Mouse (Mus musculus) gastrocnemius, postnatal 14 days (tissue): ENCODE results near the gene Gm20388. TPM values are rescaled to one million over a fixed set of nuclear protein-coding genes. Genes with fewer than 3 reads are reported as not detected.

Experiments used
- DNase-seq: peaks from one replicate; pipeline ENCODE4 v3.0.0; 2021; ENCODE audit warnings: mixed read lengths
- intact Hi-C: fragments of 180-260 bp; cut with DNase I; formaldehyde crosslinking; loops from one replicate; pipeline ENCODE4 v1.15.1; 2025; ENCODE audit warnings: low total_unique reads
- total RNA-seq, 2 experiments: library from RNA; stranded (reverse); gene quantifications; 2 replicates each; pipeline ENCODE4 v1.2.3; 2021

Gm20388 gene
- total RNA-seq, 2 experiments from 2014 or later = 5.6 to 6.0 TPM

GRCm38 (mm10) chr8:122435375-122435774 lies 2524.7 kb downstream of the Gm20388 start:
- DNase-seq = no peak
- intact Hi-C loops = loop anchor here (10.0 kb wide), 1 partner anchor 161 kb away; no protein-coding TSS in a partner anchor

GRCm38 (mm10) chr8:122436146-122436545 lies 2525.5 kb downstream of the Gm20388 start:
- DNase-seq = no peak
- intact Hi-C loops = loop anchor here (10.0 kb wide), 1 partner anchor 161 kb away; no protein-coding TSS in a partner anchor

- no peak for DNase-seq
- intact Hi-C loops = loop anchor here (10.0 kb wide), 1 partner anchor 162 kb away; no protein-coding TSS in a partner anchor
These were observed 2526.0 kb downstream of the Gm20388 start for GRCm38 (mm10) chr8:122436586-122437125.

GRCm38 (mm10) chr8:122437708-122438331 lies 2527.2 kb downstream of the Gm20388 start:
- intact Hi-C loops = loop anchor here (10.0 kb wide), 1 partner anchor 163 kb away; no protein-coding TSS in a partner anchor
- no peak for DNase-seq

GRCm38 (mm10) chr8:122439336-122439735 lies 2528.7 kb downstream of the Gm20388 start:
- intact Hi-C loops = loop anchor here (10.0 kb wide), 1 partner anchor 165 kb away; no protein-coding TSS in a partner anchor
- DNase-seq = no peak

- no peak for DNase-seq
- intact Hi-C loops = no loop called here
These were observed 2530.7 kb downstream of the Gm20388 start for GRCm38 (mm10) chr8:122441326-122441725.

- intact Hi-C loops = no loop called here
- no peak for DNase-seq
These were observed 2531.7 kb downstream of the Gm20388 start for GRCm38 (mm10) chr8:122442356-122442755.

- intact Hi-C loops = no loop called here
- no peak for DNase-seq
These were observed 2532.1 kb downstream of the Gm20388 start for GRCm38 (mm10) chr8:122442781-122443180.

- intact Hi-C loops = no loop called here
- peak; percentile 99 for DNase-seq
These were observed 2532.8 kb downstream of the Gm20388 start, which contains the start of gene Mvd for GRCm38 (mm10) chr8:122443262-122444006. Gene Mvd, minus strand, starts transcription at chr8:122443422.

GRCm38 (mm10) chr8:122444058-122444748 lies 2533.6 kb downstream of the Gm20388 start:
- intact Hi-C loops = no loop called here
- DNase-seq = peak; percentile 85

- no peak for DNase-seq
- intact Hi-C loops = no loop called here
These were observed 2534.6 kb downstream of the Gm20388 start for GRCm38 (mm10) chr8:122445203-122445602.

- intact Hi-C loops = no loop called here
- peak; percentile 23 for DNase-seq
These were observed 2540.6 kb downstream of the Gm20388 start for GRCm38 (mm10) chr8:122451161-122451703.

GRCm38 (mm10) chr8:122452154-122452553 lies 2541.5 kb downstream of the Gm20388 start:
- peak; percentile 18 for DNase-seq
- intact Hi-C loops = no loop called here

GRCm38 (mm10) chr8:122454409-122454808 lies 2543.8 kb downstream of the Gm20388 start:
- no peak for DNase-seq
- intact Hi-C loops = no loop called here

- intact Hi-C loops = no loop called here
- no peak for DNase-seq
These were observed 2546.5 kb downstream of the Gm20388 start for GRCm38 (mm10) chr8:122457171-122457570.

GRCm38 (mm10) chr8:122459218-122459900 lies 2548.7 kb downstream of the Gm20388 start:
- intact Hi-C loops = no loop called here
- DNase-seq = no peak

GRCm38 (mm10) chr8:122459990-122460389 lies 2549.3 kb downstream of the Gm20388 start:
- intact Hi-C loops = no loop called here
- no peak for DNase-seq

- intact Hi-C loops = no loop called here
These were observed 2550.2 kb downstream of the Gm20388 start, which contains the start of gene Snai3 for GRCm38 (mm10) chr8:122460524-122461472. Gene Snai3, minus strand, starts transcription at chr8:122460733.

More at GRCm38 (mm10) chr8:122460524-122461472, 2550.2 kb downstream of the Gm20388 start, which contains the start of gene Snai3:
- peak; percentile 67 for DNase-seq
